Mouse (Mus musculus) intestine, embryonic 16.5 days (tissue): ENCODE results near the gene Farp1. TPM values are rescaled to one million over a fixed set of nuclear protein-coding genes. Genes with fewer than 3 reads are reported as not detected.

Experiments
- ATAC-seq: fragments of 200-750 bp; cut with Nextera tagmentation; 2 replicates; pipeline ENCODE4 v1.8.0; 2017; ENCODE audit warnings: moderate TSS enrichment, moderate library complexity
- H3K27ac ChIP-seq: fragments of 300-500 bp; sonication (generic); 2 replicates; pipeline ENCODE4 v1.5.1; 2014; ENCODE audit warnings: mild to moderate bottlenecking, low read length
- H3K27me3 ChIP-seq: fragments of 300-500 bp; sonication (generic); replicated peaks from 2 replicates; pipeline ENCODE4 v1.6.1; 2014; ENCODE audit warnings: low read length, control low read depth, mixed read lengths; ENCODE audit not compliant: control insufficient read depth, insufficient read depth
- H3K36me3 ChIP-seq: fragments of 300-500 bp; sonication (generic); 2 replicates; pipeline ENCODE4 v1.6.1; 2014; ENCODE audit warnings: low read length, control low read depth; ENCODE audit not compliant: control insufficient read depth, insufficient read depth
- H3K4me1 ChIP-seq: fragments of 300-500 bp; sonication (generic); 2 replicates; pipeline ENCODE4 v1.6.1; 2014; ENCODE audit warnings: low read length, control low read depth, mixed read lengths; ENCODE audit not compliant: control insufficient read depth, insufficient read depth
- H3K4me2 ChIP-seq: fragments of 300-500 bp; sonication (generic); 2 replicates; pipeline ENCODE4 v1.6.1; 2014; ENCODE audit warnings: low read depth, low read length, control low read depth
- H3K4me3 ChIP-seq: fragments of 300-500 bp; sonication (generic); 2 replicates; pipeline ENCODE4 v1.5.1; 2014; ENCODE audit warnings: mild to moderate bottlenecking, low read length
- H3K9ac ChIP-seq: fragments of 300-500 bp; sonication (generic); 2 replicates; pipeline ENCODE4 v1.6.1; 2014; ENCODE audit warnings: low read depth, low read length
- H3K9me3 ChIP-seq: fragments of 300-500 bp; sonication (generic); 2 replicates; pipeline ENCODE4 v1.6.1; 2016; ENCODE audit warnings: low read length, control low read depth; ENCODE audit not compliant: control insufficient read depth
- WGBS: fragments of 180-500 bp; shearing (Covaris S2); extraction: QIAGEN DNeasy Blood & Tissue Kit; methylation state at CpG from one replicate; pipeline ENCODE4 v1.1.7; 2014; 5-methylcytosine and 5-hydroxymethylcytosine counted together
- polyA plus RNA-seq: library from polyadenylated mRNA; unstranded; fragments of >200 nt; fragmentation: Nextera tagmentation; extraction: Ambion mirVana; gene quantifications from 2 replicates; pipeline ENCODE4 v1.2.1, GENCODE M21; 2015

Gene Farp1
- polyA plus RNA-seq, 1 experiment from 2014 or later: 8.7 TPM

DNA sequence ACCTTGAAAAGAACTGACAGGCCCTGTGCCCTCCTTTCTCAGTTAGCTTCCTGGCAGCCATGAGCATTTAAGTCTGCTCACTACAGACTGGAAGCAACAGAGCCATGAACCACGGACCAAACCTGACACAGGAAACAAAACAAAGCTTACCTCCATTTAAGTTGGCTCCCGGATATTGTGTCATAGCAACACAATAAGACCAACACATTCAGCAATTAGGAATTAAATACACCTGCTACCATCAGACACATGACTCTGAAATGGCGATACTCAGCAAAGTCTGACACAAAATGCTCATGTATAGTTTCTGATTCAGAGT lies 295.0 kb downstream of the Farp1 start:
- Histone ChIP-seq H3K9ac (no peak overlapping the region), H3K4me3 (no peak overlapping the region), H3K36me3 (no peaks in the 10 kb centered on the region), H3K4me2 (no peak overlapping the region), H3K4me1 (peaks cover 10% of the 10 kb centered on the region), H3K9me3 (no peaks in the 10 kb centered on the region), H3K27me3 (no peaks in the 10 kb centered on the region), H3K27ac (no peak overlapping the region)
- ATAC-seq: no peak
- 79% methylated on average over 3 of the region's 3 CpGs for WGBS

Other genes with a start within 250 kb of the Farp1 start
- gene Ipo5, start 124.0 kb upstream of the Farp1 start, polyA plus RNA-seq: 63.5 and 67.7 TPM in 2 replicates